Mouse (Mus musculus): ENCODE results near the gene Cyb5b. TPM values are rescaled to one million over a fixed set of nuclear protein-coding genes. Genes with fewer than 3 reads are reported as not detected.

Gene Cyb5b
- total RNA-seq, 1 experiment from 2014 or later: 72.9 TPM

DNA sequence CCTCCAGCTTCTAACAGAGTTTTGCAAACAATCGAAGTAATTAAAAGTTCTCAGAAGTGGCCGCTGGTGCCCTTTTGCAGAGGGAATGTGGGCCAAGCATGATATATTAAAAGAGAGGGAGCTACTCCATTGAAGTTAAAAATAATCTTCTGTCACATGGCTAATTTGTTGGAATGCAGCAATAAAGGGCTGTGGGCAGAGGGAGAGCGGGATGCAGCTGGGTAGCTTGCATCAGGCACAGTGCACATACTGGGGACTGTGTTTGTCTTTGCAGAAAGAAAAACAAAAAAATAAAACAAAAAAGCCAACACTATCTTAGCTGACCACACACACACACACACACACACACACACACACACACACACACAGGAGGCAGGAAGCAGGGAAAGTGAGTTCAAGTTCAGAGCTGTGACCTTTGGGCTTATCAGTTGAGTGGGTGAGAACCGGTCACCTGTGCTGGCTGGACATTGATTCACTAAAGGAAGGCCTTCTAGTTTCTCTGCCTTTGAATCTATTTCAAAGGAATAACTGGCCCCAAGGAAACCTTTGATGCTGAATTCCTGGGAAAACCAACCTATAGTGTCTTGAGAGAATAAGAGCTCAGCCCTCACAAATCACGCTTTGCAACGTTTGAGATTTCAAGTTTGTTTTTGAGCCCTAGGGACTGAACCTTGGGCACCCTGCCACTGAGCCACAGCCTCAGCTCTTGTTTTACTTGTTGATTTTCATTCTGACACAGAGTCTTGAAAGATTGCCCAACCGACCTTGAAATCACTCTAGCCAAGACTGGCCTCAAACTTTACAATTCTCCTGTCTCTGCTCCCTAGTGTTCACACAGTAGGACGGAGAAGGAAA lies 21.0 kb upstream of the Cyb5b start:
- no peak for ATAC-seq (replicated peaks; ENCODE audit: low read depth, poor library complexity, severe bottlenecking)

DNA sequence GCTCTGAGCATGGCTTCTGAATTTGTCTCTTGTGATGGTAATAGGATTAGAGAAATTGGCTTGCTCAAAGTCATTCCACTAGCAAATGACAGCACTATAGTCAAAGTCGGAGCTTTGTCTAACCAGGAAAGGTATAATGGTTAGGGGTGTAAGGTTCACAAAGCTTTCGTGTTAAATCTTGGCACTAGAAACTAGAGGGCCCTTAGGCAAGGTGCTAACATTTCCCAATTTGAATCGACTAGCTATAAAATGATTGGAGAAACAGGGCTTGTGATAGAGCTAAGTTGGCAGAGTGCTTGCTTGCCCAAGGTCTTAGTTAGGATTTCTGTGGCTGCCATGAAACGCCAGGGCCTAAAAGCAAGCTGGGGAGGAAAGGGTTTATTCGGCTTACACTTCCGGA lies 20.4 kb upstream of the Cyb5b start:
- ATAC-seq (replicated peaks; ENCODE audit: low read depth, poor library complexity, severe bottlenecking): no peak

DNA sequence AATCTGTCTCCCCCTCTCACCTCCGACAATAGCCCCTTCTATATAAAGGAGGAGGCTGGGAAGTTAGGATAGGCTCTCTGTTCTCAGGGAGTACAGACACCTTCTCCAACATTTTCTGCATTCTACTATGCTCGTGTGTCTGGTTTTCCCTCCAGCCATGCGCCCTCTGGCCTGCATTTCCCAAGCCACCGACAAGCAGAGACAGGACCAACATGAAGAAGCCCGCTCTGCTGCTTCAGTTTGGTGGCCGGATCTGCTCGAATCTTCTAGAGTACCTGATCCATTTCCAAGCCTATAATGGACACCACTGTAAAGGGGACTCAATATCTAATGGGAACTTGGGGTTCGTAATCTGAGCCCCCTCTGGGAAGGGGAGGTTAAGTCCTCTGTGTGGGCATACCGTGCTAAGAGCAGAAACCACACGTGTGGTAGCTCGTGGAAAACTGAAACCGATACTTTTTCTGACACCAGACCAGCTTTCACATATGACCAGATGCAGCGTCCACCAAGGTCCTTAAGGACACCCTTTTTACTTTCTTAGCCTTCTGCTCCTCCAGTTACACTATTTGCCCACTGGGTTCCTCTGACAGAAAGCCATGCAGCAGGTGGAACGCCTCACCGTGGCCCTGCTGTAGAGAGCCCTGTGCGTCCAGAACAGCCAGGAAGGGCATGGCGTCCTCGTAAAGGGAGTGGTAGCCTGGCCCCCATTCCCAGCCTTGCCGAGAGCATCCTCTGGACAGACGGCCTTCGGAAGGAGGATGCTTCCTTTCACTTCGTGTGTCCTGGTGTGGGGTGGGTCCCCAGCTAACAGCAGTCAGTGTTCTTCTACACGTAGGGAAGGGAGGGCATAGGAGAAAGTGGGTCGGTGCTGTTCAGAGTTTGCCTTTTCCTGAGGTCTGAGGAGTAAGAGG lies 17.6 kb upstream of the Cyb5b start:
- no peak for ATAC-seq (replicated peaks; ENCODE audit: low read depth, poor library complexity, severe bottlenecking)

DNA sequence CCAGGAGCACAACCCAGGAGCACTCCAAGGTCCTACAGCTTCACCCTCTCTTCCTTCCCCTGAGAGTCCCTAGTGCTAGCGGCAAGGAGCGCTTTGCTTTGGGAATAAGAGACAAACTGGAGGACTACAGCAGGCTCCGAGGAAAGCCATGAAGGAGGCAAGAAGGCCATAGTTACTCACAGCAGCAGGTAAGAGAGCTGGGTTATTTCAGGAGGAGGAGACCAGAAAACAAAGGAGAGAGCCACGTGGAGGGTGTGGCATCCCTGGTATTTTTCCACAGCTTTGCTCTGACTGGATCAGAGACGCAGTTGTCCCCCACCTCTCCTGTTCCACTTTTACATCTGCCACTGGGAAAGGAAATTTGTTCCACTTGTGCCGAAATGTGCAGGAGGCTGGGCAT lies 16.6 kb upstream of the Cyb5b start:
- no peak for ATAC-seq (replicated peaks; ENCODE audit: low read depth, poor library complexity, severe bottlenecking)

DNA sequence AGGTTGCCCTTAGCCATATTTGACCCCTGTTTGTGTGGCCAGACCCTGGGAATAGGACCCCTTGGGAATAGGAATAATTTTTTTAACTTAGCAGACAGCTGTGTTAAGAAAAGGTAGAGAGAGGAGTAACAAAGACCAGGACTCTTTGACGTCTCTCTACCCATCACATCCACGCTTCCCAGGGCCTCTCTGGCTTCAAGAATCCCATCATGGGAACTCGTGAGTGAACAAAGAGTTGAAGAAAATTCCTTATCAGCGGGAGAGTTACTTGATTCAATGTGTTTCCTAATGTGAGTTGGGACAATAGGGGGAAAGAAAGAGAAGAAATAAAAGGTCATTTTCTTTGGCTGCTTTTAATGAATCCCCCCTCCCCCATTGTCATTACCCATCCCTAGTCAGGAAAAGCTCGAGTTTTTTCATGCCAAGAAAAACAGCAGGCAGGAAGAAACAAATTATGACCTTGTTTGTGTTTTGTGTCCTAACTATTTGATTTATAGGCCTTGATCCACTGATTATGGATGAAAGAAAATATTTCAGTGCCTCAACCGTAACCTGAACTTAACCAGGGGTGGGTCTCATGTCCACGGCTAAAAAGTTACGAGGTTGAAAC lies 14.3 kb upstream of the Cyb5b start:
- ATAC-seq (replicated peaks; ENCODE audit: low read depth, poor library complexity, severe bottlenecking): no peak

DNA sequence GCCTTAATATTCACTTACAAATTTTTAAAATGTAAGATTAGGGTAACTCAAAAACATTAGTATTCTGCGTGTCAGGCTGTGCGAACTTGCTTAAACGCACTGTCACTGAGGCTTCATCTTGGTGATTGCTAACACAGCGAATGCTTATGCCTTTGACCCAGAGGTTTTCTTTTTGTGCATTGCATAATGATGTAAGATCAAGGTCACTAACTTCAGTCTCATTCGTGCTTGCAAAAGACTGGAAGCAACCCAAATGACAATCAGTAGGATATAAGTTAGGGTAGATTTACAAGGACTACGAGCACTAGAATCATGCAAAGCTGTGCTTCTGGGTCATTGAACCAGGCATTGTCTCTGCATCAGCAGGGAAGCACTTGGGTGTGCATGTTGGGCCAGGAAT lies 12.8 kb upstream of the Cyb5b start:
- ATAC-seq (replicated peaks; ENCODE audit: low read depth, poor library complexity, severe bottlenecking): no peak

DNA sequence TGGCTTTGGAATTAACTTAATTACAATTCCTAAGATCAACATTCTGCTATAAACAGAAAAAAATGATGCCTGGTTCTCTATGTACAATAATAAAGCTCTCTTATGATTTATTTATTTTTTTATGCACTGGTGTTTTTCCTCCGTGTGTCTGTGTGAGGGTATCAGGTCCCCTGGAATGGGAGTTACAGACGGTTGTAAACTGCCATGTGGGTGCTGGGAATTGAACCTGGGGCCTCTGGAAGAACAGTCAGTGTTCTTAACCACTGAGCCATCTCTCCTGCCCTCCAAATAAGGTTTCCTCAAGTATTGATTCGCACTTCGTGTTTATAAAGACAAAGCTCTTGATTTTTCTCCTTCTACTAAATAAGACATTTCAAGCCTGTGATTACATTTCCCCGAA lies 12.1 kb upstream of the Cyb5b start:
- ATAC-seq (replicated peaks; ENCODE audit: low read depth, poor library complexity, severe bottlenecking): no peak

DNA sequence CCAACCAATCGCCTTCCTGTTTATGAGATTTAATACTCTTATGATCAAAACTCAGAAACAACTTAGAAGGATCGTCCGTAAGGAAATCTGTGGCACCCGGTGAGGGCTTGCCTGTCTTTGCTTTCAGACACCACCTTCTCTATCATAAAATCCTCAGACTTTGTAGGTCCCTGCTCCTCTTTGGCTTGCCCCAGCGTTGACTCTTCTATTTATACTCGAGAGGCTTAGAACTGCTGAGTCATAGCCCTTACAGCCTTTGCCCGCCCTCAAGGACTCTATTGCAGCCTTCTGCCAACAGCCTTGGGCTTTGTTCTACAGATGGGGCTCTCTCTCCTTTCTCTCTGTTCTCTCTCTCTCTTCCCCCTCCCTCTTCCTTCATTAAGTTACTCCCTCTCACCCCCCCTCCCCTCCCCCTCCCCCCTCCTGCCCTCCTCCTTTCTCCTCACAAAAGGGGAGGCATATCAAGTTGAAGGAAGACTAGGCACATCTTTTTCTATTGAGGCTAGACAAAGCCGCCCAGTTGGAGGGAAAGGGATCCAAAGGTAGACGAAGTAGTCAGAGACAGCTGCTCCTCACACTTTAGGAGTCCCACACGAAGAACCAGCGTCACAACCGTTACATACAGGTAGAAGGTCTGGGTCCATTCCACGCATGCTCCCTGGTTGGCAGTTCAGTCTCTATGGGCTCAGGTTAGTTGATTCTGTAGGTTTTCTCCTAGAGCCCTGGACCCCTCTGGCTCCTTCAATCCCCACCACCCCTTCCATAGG lies 10.6 kb upstream of the Cyb5b start:
- ATAC-seq (replicated peaks; ENCODE audit: low read depth, poor library complexity, severe bottlenecking): peak; percentile 97

DNA sequence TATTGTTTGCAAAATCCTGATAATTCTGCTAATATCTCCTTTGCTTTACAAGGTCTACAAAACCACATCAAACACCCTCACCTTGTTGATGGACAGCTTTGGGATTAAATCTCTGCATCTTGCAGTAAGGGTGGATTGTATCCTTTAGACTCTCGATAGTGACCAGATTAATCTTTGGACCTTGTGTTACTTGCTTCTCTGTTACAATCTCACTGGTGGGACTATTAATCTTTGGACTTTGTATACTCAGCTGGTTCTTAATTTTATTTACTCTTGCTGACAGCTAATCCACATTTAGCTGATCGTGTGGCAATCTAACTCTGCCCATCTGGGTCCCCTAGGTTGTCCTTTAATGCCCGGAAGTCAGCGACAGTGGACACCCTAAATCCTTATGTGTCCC lies 7.9 kb upstream of the Cyb5b start:
- no peak for ATAC-seq (replicated peaks; ENCODE audit: low read depth, poor library complexity, severe bottlenecking)

DNA sequence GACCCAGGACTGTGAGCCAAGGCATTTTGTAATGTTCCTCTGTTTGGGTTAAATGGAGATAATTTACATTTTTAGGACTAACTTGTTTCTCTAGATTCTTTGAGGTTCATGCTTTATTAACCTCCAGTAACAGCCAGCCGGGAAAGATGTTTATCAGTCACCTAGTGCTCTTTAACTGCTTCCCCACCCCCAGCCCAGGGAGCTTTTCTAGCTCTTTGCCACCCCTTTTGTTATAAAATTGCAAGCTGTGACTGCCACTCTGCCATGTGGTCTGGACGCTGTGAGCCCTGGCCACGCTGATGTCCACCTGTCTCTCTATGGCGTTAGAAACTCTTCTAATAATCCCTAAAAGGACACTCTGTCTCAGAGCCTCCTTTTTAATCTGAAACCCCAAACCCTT lies 6.9 kb upstream of the Cyb5b start:
- ATAC-seq (replicated peaks; ENCODE audit: low read depth, poor library complexity, severe bottlenecking): no peak

DNA sequence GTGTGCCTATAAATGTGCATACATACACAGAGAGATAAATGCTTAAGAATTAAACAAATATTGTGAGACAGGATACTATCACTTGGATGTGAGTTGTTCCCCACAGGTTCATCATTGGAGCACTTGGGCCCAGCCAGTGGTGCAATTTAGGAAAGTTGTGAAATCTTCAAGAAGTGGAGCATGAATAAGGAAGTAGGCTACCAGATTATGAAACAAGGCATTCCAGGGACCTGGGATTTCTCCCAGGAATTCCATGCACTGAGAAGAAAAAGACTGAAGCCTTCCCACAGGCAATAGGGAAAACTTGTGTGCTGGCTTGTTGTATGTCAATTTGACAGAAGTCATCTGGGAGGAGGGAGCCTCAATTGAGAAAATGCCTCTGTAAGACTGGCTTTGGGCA lies 4.3 kb upstream of the Cyb5b start:
- ATAC-seq (replicated peaks; ENCODE audit: low read depth, poor library complexity, severe bottlenecking): no peak

DNA sequence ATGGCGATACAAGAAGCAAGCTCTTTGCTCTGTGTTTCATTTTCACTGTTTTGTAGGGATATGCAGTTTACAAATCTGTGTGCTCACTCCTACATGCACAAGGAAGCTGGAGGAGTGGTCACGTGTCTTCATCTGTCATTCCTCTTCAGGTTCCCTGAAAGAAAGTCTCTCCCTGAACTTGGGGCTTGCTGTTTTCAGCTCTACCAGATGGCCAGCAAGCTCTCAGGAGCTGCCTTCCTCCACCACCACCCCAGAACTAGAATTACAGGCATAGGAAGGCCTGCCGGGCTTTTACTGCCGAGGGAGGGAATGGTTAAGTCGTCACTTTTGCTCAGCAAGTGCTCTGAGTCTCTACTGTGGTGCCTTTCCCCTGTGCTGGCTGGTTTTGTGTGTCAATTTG lies 1.6 kb upstream of the Cyb5b start:
- no peak for ATAC-seq (replicated peaks; ENCODE audit: low read depth, poor library complexity, severe bottlenecking)

DNA sequence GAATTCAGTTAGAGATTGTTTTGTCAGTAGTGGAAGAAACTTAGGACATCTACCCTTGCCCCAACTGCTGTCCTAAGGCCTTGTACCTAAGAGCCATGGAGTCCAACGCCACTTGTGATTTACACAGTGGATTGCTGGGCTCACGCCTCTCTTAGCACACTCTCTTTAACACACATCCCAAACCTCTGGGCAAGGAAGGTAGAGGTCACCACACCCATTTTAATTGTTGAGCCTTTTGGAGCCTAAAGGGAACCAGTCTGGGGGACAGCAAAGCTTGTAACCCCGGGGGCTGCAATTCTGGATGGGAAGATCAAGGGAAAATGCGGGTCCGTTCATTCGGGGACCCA lies 410 bp upstream of the Cyb5b start:
- ATAC-seq (replicated peaks; ENCODE audit: low read depth, poor library complexity, severe bottlenecking): peak; percentile 4; the same call in 1 of the 2 replicates

DNA sequence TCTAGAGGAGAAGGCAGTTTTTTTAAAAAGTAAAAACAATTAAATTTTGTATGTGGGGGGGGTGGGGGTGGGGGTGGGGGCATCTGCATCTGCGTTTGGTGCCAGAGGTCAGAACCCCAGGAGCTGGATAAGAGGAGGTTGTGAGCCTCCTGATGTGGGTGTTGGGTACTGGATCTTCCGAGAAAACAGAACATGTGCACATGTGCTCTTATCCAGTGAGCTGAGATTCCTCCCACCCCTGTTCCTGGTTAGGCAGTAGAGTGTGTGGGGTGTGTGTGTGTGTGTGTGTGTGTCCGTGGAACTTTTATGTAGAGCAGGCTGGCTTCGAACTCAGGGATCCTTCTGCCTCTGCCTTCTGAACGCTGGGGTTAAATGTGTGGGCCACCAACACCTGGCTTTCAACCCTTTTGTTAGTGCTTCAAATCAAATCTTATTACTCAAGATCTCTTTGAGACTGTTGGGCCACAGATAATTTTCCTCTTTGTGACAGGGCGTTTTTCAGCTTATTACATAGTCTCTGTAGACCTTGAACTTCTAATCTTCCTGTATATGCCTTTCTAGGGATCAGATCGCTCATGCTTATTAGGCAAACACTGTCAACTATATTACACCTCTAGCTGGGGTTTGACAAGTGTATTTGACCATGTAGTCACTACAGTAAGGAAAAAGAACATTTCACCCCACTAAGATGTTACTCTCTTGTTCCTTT lies 926 bp downstream of the Cyb5b start:
- no peak for ATAC-seq (replicated peaks; ENCODE audit: low read depth, poor library complexity, severe bottlenecking)

DNA sequence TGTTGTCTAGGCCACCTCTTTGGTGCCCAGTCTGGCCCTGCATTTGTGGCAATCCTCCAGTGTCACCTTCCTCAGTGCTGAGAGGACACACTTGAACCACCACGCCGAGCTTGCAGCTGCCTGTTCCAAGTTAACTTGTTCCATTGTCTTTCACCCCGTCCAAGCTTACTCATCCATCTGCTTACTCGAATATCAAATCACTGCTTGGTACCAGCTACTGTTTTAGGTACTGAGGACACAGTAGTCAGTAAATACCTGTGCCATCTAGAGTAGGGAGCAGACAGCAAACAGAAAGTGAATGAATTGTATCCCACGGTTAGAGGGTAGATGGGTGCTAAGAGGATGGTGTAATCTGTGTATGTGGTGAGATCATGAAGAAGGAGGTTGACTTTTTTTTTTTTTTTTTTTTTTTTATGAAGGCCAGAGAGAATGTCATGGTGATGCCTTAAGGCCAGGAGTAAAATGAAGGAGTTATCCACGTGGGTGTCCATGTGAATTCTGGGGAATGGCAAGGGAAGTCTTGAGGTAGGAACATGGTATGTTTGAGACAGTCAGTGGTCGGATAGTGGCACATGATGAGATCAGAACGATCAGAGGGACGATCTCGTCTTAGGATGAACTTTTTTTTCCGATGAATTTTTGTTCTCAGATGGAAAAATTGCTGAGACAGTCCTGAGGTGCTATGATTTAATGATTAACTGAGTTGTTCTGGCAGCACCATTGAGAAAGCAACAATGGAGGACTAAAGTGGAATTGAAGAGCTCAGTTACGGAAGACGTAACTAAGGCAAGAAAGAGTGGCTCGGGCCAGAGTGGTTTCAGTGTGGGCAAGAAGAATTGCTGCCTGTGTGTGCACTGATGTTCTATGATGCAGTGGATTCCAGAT lies 3.1 kb downstream of the Cyb5b start:
- no peak for ATAC-seq (replicated peaks; ENCODE audit: low read depth, poor library complexity, severe bottlenecking)

DNA sequence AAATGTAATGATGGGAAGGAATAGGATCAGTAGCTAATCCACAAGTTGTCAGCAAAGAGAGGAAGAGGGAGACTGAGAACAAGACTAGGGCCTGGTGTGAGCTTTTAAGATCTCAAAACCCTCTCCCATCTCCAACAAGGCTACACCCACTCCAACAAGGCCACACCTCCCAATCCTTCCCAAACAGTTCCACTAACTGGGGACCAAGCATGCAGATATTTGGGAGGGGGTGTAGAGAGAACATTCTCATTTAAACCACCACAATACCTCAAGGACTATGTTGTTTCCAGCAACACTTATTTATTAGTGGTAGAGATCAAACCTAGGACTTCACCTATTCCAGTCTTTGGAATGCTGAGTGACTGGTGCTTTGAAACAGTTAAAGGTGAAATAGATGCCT lies 6.4 kb downstream of the Cyb5b start:
- ATAC-seq (replicated peaks; ENCODE audit: low read depth, poor library complexity, severe bottlenecking): no peak

DNA sequence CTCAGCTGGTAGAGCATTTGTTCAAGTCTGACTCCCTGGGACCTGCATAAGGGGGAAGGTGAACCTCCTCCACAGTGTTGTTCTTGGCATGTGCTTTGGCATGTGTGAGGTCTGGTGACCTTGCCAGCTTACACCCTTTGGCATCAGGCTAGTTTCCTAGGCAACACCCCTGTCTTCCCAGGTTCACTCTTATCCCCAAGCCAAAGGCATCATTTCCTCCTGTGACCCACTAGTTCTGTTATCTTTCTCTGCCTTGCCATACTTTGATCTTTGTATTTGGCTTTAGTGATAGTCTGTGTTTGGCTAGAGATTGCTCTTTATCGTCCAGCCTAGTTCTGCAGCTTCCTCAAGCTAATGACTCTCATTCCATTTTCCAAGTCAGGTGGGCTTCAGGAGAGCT lies 7.4 kb downstream of the Cyb5b start:
- peak; percentile 72; the same call in 1 of the 2 replicates for ATAC-seq (replicated peaks; ENCODE audit: low read depth, poor library complexity, severe bottlenecking)

DNA sequence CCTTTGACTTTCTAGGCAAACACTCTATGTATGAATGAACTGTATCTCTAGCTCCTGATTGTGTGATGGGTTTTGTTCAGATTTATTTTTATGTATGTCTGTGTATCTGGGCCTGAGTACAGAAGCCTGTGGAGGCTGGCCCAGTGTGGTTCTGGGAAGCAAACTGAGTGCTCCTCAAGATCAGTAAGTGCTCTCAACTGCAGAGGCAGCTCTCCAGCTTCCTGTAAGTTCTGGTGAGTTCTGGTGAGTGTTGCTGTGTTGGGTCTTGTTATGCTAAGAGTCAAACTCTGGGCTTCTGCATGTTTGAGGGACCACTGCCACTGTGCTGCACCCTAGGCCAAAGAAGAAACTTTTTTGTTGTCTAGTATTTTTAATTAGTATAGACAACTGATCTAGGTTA lies 8.4 kb downstream of the Cyb5b start:
- no peak for ATAC-seq (replicated peaks; ENCODE audit: low read depth, poor library complexity, severe bottlenecking)
